Mouse (Mus musculus): ENCODE measurements around the gene Mrgprd.

GRCm38 (mm10) chr7:145330641-145331040, 16.0 kb downstream of the Mrgprd start:
- TF ChIP-seq GATA1 (IDR thresholded peaks at IDR 0.05; ENCODE audit: low read length) (no peak), TAL1 (IDR thresholded peaks at IDR 0.05; ENCODE audit: low read length) (no peak)

All from erythroblast, embryonic 14.5 days (primary cell).